Mouse (Mus musculus): ENCODE data around the gene Itprid2. TPM values are rescaled to one million over a fixed set of nuclear protein-coding genes. Genes with fewer than 3 reads are reported as not detected.

Gene Itprid2
- polyA plus RNA-seq (2017; shearing (Covaris generic)): 8.2 TPM

DNA sequence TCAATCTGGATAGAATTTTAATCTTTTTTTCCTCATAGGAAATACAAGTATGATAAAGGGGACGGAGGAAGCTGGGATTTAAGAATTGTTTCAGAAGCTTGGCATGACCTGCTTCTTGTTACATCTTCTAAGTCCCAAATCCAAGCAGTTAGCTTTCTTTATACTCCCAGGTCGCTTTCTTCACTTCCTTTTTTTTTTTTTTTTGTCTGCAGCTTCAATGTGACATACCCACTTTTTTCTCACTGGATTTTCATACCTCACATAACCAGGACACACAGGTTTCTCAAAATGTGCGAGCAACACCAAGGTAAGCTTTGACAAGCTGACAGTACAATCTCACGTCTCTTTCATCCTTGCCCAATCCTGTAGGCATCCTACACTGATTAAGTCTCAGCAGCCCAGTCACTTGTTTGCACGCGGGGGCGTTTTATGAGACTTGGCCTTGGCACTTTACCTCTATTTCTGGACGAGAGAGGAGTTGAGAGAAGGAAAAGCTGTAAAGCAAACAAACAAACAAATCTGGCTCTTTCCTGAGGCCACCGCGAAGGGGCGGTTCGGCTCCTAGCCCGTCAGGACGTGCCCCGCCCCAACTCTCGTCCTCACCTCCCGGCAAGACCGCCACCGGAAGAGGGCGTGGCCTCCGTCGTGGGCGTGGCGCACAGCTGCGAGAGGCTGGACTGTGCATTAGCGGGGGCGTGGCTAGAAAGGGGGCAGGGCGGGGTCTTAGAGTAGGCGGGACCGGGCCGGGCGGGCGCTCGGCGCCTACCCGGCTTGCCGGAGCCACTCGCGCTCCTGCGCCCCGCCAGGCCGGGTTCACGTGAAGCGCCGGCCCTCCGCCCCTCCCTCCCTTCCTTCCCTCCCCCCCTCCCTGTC, at the start of gene Itprid2:
Itprid2 (plus strand) TSS at position 825 of the 873 bp plus-strand sequence.

DNA sequence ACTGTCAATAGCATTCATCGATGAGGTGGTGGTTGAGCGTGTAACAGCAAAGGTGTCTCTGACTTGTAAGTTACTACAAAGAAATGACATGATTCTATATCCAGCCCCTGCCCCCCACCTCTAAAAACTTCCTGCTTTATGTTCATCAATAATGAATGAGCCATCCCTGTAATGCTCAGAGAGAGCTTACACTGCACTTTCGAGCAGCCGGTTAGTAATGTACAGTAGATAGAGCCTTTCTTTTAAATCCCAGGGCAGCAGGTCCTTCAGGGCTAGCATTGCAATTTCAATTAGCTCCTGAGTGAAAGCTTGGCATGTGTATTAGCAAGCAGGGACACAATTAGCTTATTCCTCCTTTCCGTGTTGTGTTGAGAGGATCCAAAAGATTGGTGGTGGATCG, 72.4 kb downstream of the Itprid2 start, which contains the start of gene Ppp1r1c:
Ppp1r1c (plus strand) TSS at position 206 of the 400 bp plus-strand sequence.

Other genes with a start within 250 kb of the Itprid2 start
- gene Neurod1, start 178.6 kb upstream of the Itprid2 start, polyA plus RNA-seq (2017; shearing (Covaris generic)): not detected
- 6.9 TPM for gene Cerkl, start 178.6 kb upstream of the Itprid2 start, polyA plus RNA-seq (2017; shearing (Covaris generic))
- not detected for gene Ppp1r1c, start 72.4 kb downstream of the Itprid2 start, polyA plus RNA-seq (2017; shearing (Covaris generic))